Mouse (Mus musculus) ES-E14 (cell line): ENCODE results near the gene 1190005I06Rik. TPM values are rescaled to one million over a fixed set of nuclear protein-coding genes. Genes with fewer than 3 reads are reported as not detected.

Source experiments
- DNase-seq: peaks from one replicate; pipeline ENCODE4 v3.0.0-alpha.2; 2013; ENCODE audit warnings: low read depth, low spot score
- H3K27ac ChIP-seq: 2 replicates; pipeline ENCODE4 v1.5.1; 2012; ENCODE audit warnings: low read depth, mild to moderate bottlenecking, low read length, moderate library complexity, mixed read lengths; ENCODE audit not compliant: poor library complexity, insufficient read depth, severe bottlenecking
- H3K36me3 ChIP-seq: 2 replicates; pipeline ENCODE4 v1.6.1; 2012; ENCODE audit warnings: mild to moderate bottlenecking, low read length, moderate library complexity, mixed read lengths; ENCODE audit not compliant: control insufficient read depth, poor library complexity, insufficient read depth, severe bottlenecking
- H3K4me1 ChIP-seq, 2 experiments: fragments of 150-350 bp in 1 of 2; sonication (generic) in 1 of 2; 2 replicates each; pipeline ENCODE4 v1.6.1; 2012; ENCODE audit warnings: low read length in 2 of 2, mild to moderate bottlenecking in 1 of 2, mixed read lengths in 1 of 2; ENCODE audit not compliant: control insufficient read depth in 2 of 2, insufficient read depth in 2 of 2, poor library complexity in 1 of 2
- H3K4me3 ChIP-seq, 2 experiments: fragments of 150-350 bp in 1 of 2; sonication (generic) in 1 of 2; 2 replicates each; pipeline ENCODE4 v1.5.1; 2012; ENCODE audit warnings: low read length in 2 of 2, low read depth in 1 of 2, mild to moderate bottlenecking in 1 of 2, mixed read lengths in 1 of 2; ENCODE audit not compliant: insufficient read depth in 1 of 2, poor library complexity in 1 of 2, severe bottlenecking in 1 of 2
- H3K9ac ChIP-seq: 2 replicates; pipeline ENCODE4 v1.6.1; 2012; ENCODE audit warnings: low read depth, mild to moderate bottlenecking, low read length, mixed read lengths; ENCODE audit not compliant: poor library complexity, insufficient read depth, severe bottlenecking
- H3K9me3 ChIP-seq: fragments of 150-350 bp; sonication (generic); 2 replicates; pipeline ENCODE4 v1.6.1; 2012; ENCODE audit warnings: low read depth, mild to moderate bottlenecking, low read length; ENCODE audit not compliant: control insufficient read depth, insufficient read depth
- CHD2 ChIP-seq: IDR thresholded peaks from 2 replicates; pipeline ENCODE4 v1.6.1; 2014; ENCODE audit warnings: mild to moderate bottlenecking, low read depth, low read length, inconsistent platforms
- HCFC1 ChIP-seq: IDR thresholded peaks from 2 replicates; pipeline ENCODE4 v1.6.1; 2012; ENCODE audit warnings: low read length, inconsistent platforms, borderline replicate concordance; ENCODE audit not compliant: insufficient read depth
- MAFK ChIP-seq: IDR thresholded peaks from 2 replicates; pipeline ENCODE4 v1.6.1; 2014; ENCODE audit warnings: mild to moderate bottlenecking, low read depth, low read length, inconsistent platforms; ENCODE audit not compliant: insufficient read depth
- ZC3H11A ChIP-seq: IDR thresholded peaks from 2 replicates; pipeline ENCODE4 v1.6.1; 2012; ENCODE audit warnings: low read depth, mild to moderate bottlenecking, inconsistent platforms, low read length, borderline replicate concordance
- ZNF384 ChIP-seq: IDR thresholded peaks from 2 replicates; pipeline ENCODE4 v1.6.1; 2012; ENCODE audit warnings: low read depth, low read length, inconsistent platforms
- in situ Hi-C, 2 experiments: fragments of 600-800 bp; cut with MboI; formaldehyde crosslinking; loops; one replicate each; pipeline ENCODE4 v1.15.1; 2025; ENCODE audit warnings: low sequenced_read_pairs in 2 of 2, inconsistent platforms in 1 of 2; ENCODE audit not compliant: unreplicated experiment in 2 of 2
- total RNA-seq: library from RNA; depleted of rRNA; stranded (reverse); fragments of 300-350 nt; gene quantifications from 2 replicates; pipeline ENCODE4 v1.2.3, GENCODE M21; 2012

Gene 1190005I06Rik
- total RNA-seq, 1 experiment: 21.8 TPM

DNA sequence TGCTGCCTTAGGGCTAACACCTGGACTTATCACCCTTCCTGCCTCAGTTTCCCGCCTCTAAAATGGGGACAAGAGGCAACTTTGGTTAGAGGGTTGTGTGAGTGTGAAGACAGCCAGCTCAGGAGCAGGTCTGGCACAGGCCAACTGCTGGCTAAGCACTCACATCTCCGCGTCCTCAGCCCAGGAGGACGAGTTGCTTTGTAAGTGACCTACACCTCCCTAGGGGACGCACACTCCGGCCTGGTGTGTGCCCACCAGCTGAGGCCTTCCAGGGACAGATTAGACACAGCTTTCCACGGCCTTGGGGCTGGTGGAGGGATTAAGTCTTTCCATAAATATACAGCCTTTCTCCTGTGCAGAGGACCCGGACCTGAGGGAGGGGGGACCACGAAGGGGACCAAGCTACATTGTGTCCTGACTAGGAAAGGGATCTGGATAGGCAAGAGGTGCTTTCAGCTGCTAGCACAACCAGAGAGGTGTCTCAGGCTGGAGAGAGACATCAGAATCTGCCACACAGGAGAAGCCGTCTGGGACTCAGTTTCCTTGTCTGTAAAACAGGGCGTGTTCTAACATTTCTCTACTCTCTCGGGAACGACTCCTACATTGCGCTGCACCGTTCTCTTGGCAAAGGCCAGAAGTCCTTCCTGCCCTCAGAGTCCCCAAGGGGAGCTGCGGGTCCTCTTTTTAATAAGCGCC is 14.3 kb downstream of the 1190005I06Rik start:
- Histone ChIP-seq H3K4me3 (peak overlapping the region; percentile 74 to 75), H3K27ac (peak overlapping the region; percentile 50; the same call in 1 of the 2 replicates), H3K36me3 (no peaks in the 10 kb centered on the region), H3K9ac (peak overlapping the region; percentile 75), H3K4me1 (peaks cover 7 to 31% of the 10 kb centered on the region in 2 experiments; a peak in 3 of 4 replicates), H3K9me3 (no peaks in the 10 kb centered on the region)
- no peak for DNase-seq
- TF ChIP-seq MAFK: no peak
- TF ChIP-seq HCFC1: no peak
- TF ChIP-seq CHD2: no peak
- TF ChIP-seq ZC3H11A: no peak
- TF ChIP-seq ZNF384: no peak
- in situ Hi-C loops: no loop called here

DNA sequence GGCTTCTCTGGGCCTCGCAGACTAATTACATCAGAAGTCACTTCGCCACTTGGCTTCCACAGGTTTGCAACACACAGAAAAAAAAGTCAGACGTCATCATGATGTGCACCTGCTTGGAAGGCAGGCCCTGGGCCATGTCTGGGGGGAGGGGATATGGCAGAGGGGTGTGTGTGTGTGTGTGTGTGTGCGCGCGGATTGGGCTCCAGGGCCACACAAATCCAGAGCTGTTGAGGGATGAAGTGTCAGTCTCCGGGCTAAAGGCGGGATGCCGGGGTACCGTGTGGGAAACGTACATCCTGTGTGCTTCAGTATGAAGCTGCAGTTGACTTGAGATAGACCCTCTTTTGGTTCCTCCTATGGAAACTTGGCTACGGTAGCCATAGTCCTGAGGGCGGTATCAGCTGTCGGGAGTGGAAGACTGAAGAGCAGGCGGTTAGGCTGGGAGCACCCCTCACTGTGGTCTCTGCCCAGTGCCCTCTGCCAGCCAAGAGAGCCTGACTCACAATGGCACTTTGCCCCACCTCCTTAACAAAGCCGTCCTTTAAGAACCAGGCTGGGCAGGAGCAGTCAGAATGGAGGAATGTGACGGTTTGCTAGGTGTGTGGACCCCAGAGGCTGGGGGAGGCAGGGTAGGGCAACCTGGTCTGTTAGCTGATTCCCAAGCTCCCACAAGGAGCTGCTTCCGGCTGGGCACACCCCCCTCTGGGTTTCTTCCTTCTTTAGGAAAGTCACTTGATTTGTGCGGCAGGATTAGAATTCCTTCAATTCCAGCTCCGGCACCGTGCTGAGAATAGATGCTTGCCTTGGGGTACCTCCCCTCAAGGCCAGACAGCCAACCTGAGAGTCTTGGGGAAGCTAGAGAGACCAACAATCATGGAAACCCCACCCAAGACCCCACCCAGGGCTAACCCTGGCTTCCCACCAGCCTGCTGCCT is 15.7 kb downstream of the 1190005I06Rik start:
- H3K9ac ChIP-seq: peak overlapping the region; percentile 4; the same call in 1 of the 2 replicates
- H3K4me1 ChIP-seq: peaks cover 7 to 35% of the 10 kb centered on the region in 2 experiments; a peak in 3 of 4 replicates
- peak overlapping the region; percentile 50 for H3K27ac ChIP-seq
- H3K9me3 ChIP-seq: no peaks in the 10 kb centered on the region
- TF ChIP-seq ZNF384 (no peak), CHD2 (no peak)
- H3K36me3 ChIP-seq: no peaks in the 10 kb centered on the region
- peak; percentile 47 for DNase-seq
- peak overlapping the region in 1 of 2 experiments; percentile 14; a peak in 2 of 4 replicates for H3K4me3 ChIP-seq
- in situ Hi-C loops: no loop called here

DNA sequence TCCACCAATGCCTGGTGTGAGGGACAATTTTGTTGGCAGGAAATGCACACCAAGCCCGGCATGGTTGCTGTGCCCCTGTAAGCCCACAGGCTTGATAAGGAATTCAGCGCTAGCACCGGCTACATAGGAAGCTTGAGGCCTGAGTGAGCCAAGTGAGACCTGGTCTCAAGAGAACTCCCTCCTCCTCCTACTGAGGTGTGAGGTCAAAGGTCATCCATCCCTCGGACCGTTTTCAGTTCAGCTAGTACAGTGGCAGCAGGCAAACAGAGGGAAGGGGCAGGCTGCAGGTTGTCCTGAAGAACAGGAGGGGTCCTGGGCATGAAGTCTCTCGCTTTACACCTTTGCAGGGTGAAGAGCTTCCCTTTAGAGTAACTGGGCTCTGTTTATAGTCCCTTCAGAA is 16.6 kb downstream of the 1190005I06Rik start:
- DNase-seq: no peak
- in situ Hi-C loops: no loop called here
- Histone ChIP-seq H3K9me3 (no peaks in the 10 kb centered on the region), H3K4me3 (no peak overlapping the region), H3K9ac (no peak overlapping the region), H3K4me1 (peaks cover 7 to 37% of the 10 kb centered on the region in 2 experiments; a peak in 3 of 4 replicates), H3K27ac (peak overlapping the region; percentile 45; the same call in 1 of the 2 replicates), H3K36me3 (no peaks in the 10 kb centered on the region)
- no peak for TF ChIP-seq ZC3H11A
- TF ChIP-seq CHD2: no peak
- TF ChIP-seq MAFK: no peak
- no peak for TF ChIP-seq ZNF384
- no peak for TF ChIP-seq HCFC1

DNA sequence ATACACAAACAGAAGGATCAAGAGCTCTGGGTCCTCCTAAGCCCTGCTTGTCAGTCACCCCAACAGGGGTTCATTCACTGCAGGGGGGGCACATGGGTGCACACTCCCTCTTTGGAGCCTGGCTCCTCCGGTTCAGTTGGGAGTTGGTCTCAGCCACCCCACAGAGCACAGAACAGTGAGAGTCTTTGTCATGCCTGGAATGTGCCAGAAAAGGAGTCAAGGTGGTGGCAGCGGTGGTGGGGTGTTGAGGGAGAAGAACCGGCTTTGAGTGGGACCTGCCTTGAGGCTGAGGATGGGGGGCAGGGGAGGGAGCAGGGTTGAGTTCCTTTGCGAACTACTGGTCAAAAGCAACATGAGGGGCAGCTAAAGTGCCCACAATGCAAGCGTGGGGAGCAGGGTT is 17.4 kb downstream of the 1190005I06Rik start:
- no peak overlapping the region for H3K4me3 ChIP-seq
- H3K9ac ChIP-seq: no peak overlapping the region
- no peaks in the 10 kb centered on the region for H3K9me3 ChIP-seq
- TF ChIP-seq HCFC1 (no peak), CHD2 (no peak), MAFK (no peak), ZNF384 (no peak), ZC3H11A (no peak)
- in situ Hi-C loops: no loop called here
- H3K27ac ChIP-seq: no peak overlapping the region
- H3K4me1 ChIP-seq: peaks cover 7 to 36% of the 10 kb centered on the region in 2 experiments; a peak in 3 of 4 replicates
- no peak for DNase-seq
- no peaks in the 10 kb centered on the region; the same call in 1 of the 2 replicates for H3K36me3 ChIP-seq
